Mouse (Mus musculus): ENCODE measurements at regions not wholly inside any gene's neighbourhood (a gene's known extent, or its start where the extent isn't known, plus 50 kb on each side); places are given as distances from the start of the nearest gene placed in this dataset.

- TF ChIP-seq CTCF (IDR thresholded peaks at IDR 0.05; ENCODE audit: borderline replicate concordance, extremely low read depth, insufficient read depth, insufficient read length) (no peak), POLR2A (IDR thresholded peaks at IDR 0.05; ENCODE audit: borderline replicate concordance, extremely low read depth, insufficient read depth, insufficient read length, poor library complexity, severe bottlenecking) (no peak)
These were observed 260.6 kb downstream of the Mycn start for GRCm38 (mm10) chr12:12681101-12681500.

Measured in brain, embryonic 14.5 days (tissue).